Mouse (Mus musculus) ES-Bruce4 (cell line): ENCODE measurements around the gene Zdhhc16. TPM values are rescaled to one million over a fixed set of nuclear protein-coding genes. Genes with fewer than 3 reads are reported as not detected.
"Not testable (repeated sequence)": the region's sequence is repeated elsewhere in the genome, so short reads cannot be mapped to it uniquely, and the experiment has no call there.

Experiments
- H3K27ac ChIP-seq: 2 replicates; pipeline ENCODE4 v1.5.1; 2012; ENCODE audit warnings: low read length, inconsistent platforms; ENCODE audit not compliant: insufficient read depth
- H3K27me3 ChIP-seq: 2 replicates; pipeline ENCODE4 v1.6.1; 2012; ENCODE audit warnings: mild to moderate bottlenecking, low read length, inconsistent platforms; ENCODE audit not compliant: control insufficient read depth, poor library complexity, insufficient read depth, severe bottlenecking
- H3K36me3 ChIP-seq: 2 replicates; pipeline ENCODE4 v1.6.1; 2012; ENCODE audit warnings: inconsistent platforms, mild to moderate bottlenecking, low read length, moderate library complexity; ENCODE audit not compliant: control insufficient read depth, poor library complexity, insufficient read depth, severe bottlenecking
- H3K4me1 ChIP-seq: one replicate; pipeline ENCODE4 v1.8.1; 2011; ENCODE audit warnings: low read length; ENCODE audit not compliant: control insufficient read depth, insufficient read depth
- H3K4me3 ChIP-seq: 2 replicates; pipeline ENCODE4 v1.5.1; 2011; ENCODE audit warnings: low read depth, mild to moderate bottlenecking, low read length
- H3K9ac ChIP-seq: 2 replicates; pipeline ENCODE4 v1.6.1; 2012; ENCODE audit warnings: low read depth, mild to moderate bottlenecking, inconsistent platforms; ENCODE audit not compliant: poor library complexity, severe bottlenecking
- H3K9me3 ChIP-seq: replicated peaks from 2 replicates; pipeline ENCODE4 v1.6.1; 2012; ENCODE audit warnings: mild to moderate bottlenecking, low read length, inconsistent platforms; ENCODE audit not compliant: control insufficient read depth, poor library complexity, insufficient read depth, severe bottlenecking
- CTCF ChIP-seq: IDR thresholded peaks from one replicate; pipeline ENCODE4 v1.8.1; 2011; ENCODE audit warnings: low read depth, low read length
- EP300 ChIP-seq: IDR thresholded peaks from 2 replicates; pipeline ENCODE4 v1.6.1; 2011; ENCODE audit warnings: low read depth, low read length; ENCODE audit not compliant: insufficient read depth
- POLR2A ChIP-seq: IDR thresholded peaks from one replicate; pipeline ENCODE4 v1.8.1; 2011; ENCODE audit warnings: low read length; ENCODE audit not compliant: insufficient read depth
- polyA plus RNA-seq: library from polyadenylated mRNA; stranded (reverse); fragments of >200 nt; gene quantifications from 2 replicates; pipeline ENCODE4 v1.2.4, GENCODE M21; 2011; ENCODE audit warnings: low read depth; ENCODE audit not compliant: missing spikeins, insufficient read depth, insufficient read length

Zdhhc16 gene
- polyA plus RNA-seq, 1 experiment, result 49.7 TPM

GRCm38 (mm10) chr19:41912121-41913080 lies 20.9 kb upstream of the Zdhhc16 start:
- no peaks in the 10 kb centered on the region for H3K9me3 ChIP-seq
- peak overlapping the region; percentile 90 for H3K9ac ChIP-seq
- no peaks in the 10 kb centered on the region for H3K4me1 ChIP-seq
- peak overlapping the region; percentile 48 for H3K27ac ChIP-seq
- no peaks in the 10 kb centered on the region for H3K27me3 ChIP-seq
- H3K4me3 ChIP-seq, result peak overlapping the region; percentile 86
- TF ChIP-seq CTCF (no peak), EP300 (no peak), POLR2A (no peak)
- peaks cover 33% of the 10 kb centered on the region for H3K36me3 ChIP-seq

GRCm38 (mm10) chr19:41913774-41914591 lies 19.3 kb upstream of the Zdhhc16 start:
- no peak for TF ChIP-seq POLR2A
- no peak for TF ChIP-seq EP300
- no peak for TF ChIP-seq CTCF
- peak overlapping the region; percentile 86 for H3K4me3 ChIP-seq

GRCm38 (mm10) chr19:41914592-41914882 lies 18.7 kb upstream of the Zdhhc16 start:
- not testable (repeated sequence) for H3K9ac ChIP-seq, H3K27ac ChIP-seq, H3K4me1 ChIP-seq, H3K9me3 ChIP-seq, H3K27me3 ChIP-seq, H3K4me3 ChIP-seq
- peaks cover 45% of the 10 kb centered on the region for H3K36me3 ChIP-seq

More at GRCm38 (mm10) chr19:41913774-41914591, 19.3 kb upstream of the Zdhhc16 start:
- Histone ChIP-seq H3K9me3 (no peaks in the 10 kb centered on the region), H3K4me1 (no peaks in the 10 kb centered on the region), H3K36me3 (peaks cover 40% of the 10 kb centered on the region), H3K27me3 (no peaks in the 10 kb centered on the region), H3K27ac (no peak overlapping the region), H3K9ac (peak overlapping the region; percentile 90)

- no peak overlapping the region for H3K4me3 ChIP-seq
- TF ChIP-seq CTCF, result no peak
- TF ChIP-seq POLR2A, result no peak
- no peak for TF ChIP-seq EP300
- no peak overlapping the region for H3K27ac ChIP-seq
- no peaks in the 10 kb centered on the region for H3K4me1 ChIP-seq
- H3K9ac ChIP-seq, result no peak overlapping the region
- H3K36me3 ChIP-seq, result peaks cover 50% of the 10 kb centered on the region
- H3K27me3 ChIP-seq, result no peaks in the 10 kb centered on the region
- no peaks in the 10 kb centered on the region for H3K9me3 ChIP-seq
These were observed 18.0 kb upstream of the Zdhhc16 start for GRCm38 (mm10) chr19:41915294-41915693.

- Histone ChIP-seq H3K27me3 (no peaks in the 10 kb centered on the region), H3K9ac (no peak overlapping the region), H3K4me3 (no peak overlapping the region), H3K27ac (no peak overlapping the region), H3K9me3 (no peaks in the 10 kb centered on the region), H3K4me1 (no peaks in the 10 kb centered on the region), H3K36me3 (peaks cover 50% of the 10 kb centered on the region)
- TF ChIP-seq POLR2A, result no peak
- no peak for TF ChIP-seq CTCF
- TF ChIP-seq EP300, result no peak
These were observed 16.4 kb upstream of the Zdhhc16 start for GRCm38 (mm10) chr19:41916853-41917252.

DNA sequence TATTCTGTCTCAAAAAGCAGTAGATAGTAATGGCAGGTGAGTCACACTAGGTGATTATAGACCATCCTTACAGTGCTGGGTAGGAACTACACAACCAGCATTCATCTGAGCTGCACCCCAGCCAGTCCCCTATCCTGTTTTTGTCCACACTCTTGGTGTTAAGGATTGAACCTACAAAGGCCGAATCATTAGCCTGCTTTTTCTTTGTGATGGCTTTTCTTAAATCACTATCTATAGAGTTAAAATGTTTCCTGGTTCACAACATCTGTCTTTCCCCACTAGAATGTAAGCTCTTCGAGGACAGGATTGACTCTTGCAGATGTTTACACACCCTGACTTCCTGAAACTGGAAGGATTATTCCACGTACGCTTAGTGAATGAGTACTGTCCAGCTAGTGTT lies 13.8 kb upstream of the Zdhhc16 start:
- no peak for TF ChIP-seq POLR2A
- no peak for TF ChIP-seq CTCF
- TF ChIP-seq EP300, result no peak
- peak overlapping the region; percentile 33; the same call in 1 of the 2 replicates for H3K27ac ChIP-seq
- H3K4me3 ChIP-seq, result no peak overlapping the region
- H3K9me3 ChIP-seq, result no peaks in the 10 kb centered on the region
- no peak overlapping the region for H3K9ac ChIP-seq
- H3K4me1 ChIP-seq, result no peaks in the 10 kb centered on the region
- no peaks in the 10 kb centered on the region for H3K27me3 ChIP-seq
- peaks cover 58% of the 10 kb centered on the region for H3K36me3 ChIP-seq
